Mouse (Mus musculus) megakaryocyte, embryonic 14.5 days (primary cell): ENCODE measurements around the gene Dnah2. TPM values are rescaled to one million over a fixed set of nuclear protein-coding genes. Genes with fewer than 3 reads are reported as not detected.
"Not testable (repeated sequence)": the region's sequence is repeated elsewhere in the genome, so short reads cannot be mapped to it uniquely, and the experiment has no call there.

Experiments used
- H3K27me3 ChIP-seq: replicated peaks from 2 replicates; pipeline ENCODE3; 2012; ENCODE audit warnings: inconsistent platforms
- H3K36me3 ChIP-seq: replicated peaks from 2 replicates; pipeline ENCODE3; 2012; ENCODE audit warnings: low read length, inconsistent platforms, mixed read lengths
- H3K4me1 ChIP-seq: 2 replicates; pipeline ENCODE4 v1.6.1; 2012; ENCODE audit warnings: inconsistent platforms
- H3K4me3 ChIP-seq: replicated peaks from 2 replicates; pipeline ENCODE3; 2012; ENCODE audit warnings: moderate library complexity, mild to moderate bottlenecking, inconsistent platforms
- H3K9me3 ChIP-seq: 2 replicates; pipeline ENCODE4 v1.6.1; 2012; ENCODE audit warnings: inconsistent platforms
- FLI1 ChIP-seq: IDR thresholded peaks from 2 replicates; pipeline ENCODE4 v1.6.1; 2012; ENCODE audit warnings: low read length, inconsistent platforms, mixed read lengths
- GATA1 ChIP-seq: IDR thresholded peaks from 3 replicates; pipeline ENCODE4 v1.6.1; 2012; ENCODE audit warnings: mixed read lengths, low read length, inconsistent platforms, borderline replicate concordance
- polyA plus RNA-seq: library from polyadenylated mRNA; stranded (reverse); fragments of >175 nt; gene quantifications from 2 replicates; pipeline ENCODE4 v1.2.3, GENCODE M21; 2012; ENCODE audit warnings: low replicate concordance; ENCODE audit not compliant: insufficient read depth

Dnah2 gene
- polyA plus RNA-seq, 1 experiment: 0.95 TPM

- H3K9me3 ChIP-seq: no peaks in the 10 kb centered on the region
- TF ChIP-seq GATA1 (no peak), FLI1 (no peak)
- H3K4me3 ChIP-seq: no peak overlapping the region
- peaks cover 24% of the 10 kb centered on the region for H3K27me3 ChIP-seq
- H3K36me3 ChIP-seq: no peaks in the 10 kb centered on the region
- H3K4me1 ChIP-seq: peaks cover 14% of the 10 kb centered on the region
Observed at GRCm38 (mm10) chr11:69532480-69533150, 16.3 kb downstream of the Dnah2 start.

DNA sequence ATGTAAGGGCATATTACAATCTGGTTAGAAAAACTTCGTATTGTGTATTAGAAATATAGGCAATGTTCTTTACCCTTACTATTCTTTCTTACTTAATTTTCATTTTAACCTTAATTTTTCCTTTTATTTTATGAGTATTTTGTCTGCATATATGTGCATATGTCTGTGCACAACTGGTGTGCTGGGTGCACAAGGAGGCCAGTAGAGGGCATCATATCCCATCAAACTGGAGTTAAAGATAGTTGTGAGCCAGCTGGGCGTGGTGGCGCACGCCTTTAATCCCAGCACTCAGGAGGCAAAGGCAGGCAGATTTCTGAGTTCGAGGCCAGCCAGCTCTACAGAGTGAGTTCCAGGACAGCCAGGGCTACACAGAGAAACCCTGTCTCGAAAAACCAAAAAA is 18.2 kb downstream of the Dnah2 start:
- not testable (repeated sequence) for H3K4me3 ChIP-seq, H3K9me3 ChIP-seq, H3K36me3 ChIP-seq
- Histone ChIP-seq H3K27me3 (peaks cover 30% of the 10 kb centered on the region), H3K4me1 (peaks cover 21% of the 10 kb centered on the region)

DNA sequence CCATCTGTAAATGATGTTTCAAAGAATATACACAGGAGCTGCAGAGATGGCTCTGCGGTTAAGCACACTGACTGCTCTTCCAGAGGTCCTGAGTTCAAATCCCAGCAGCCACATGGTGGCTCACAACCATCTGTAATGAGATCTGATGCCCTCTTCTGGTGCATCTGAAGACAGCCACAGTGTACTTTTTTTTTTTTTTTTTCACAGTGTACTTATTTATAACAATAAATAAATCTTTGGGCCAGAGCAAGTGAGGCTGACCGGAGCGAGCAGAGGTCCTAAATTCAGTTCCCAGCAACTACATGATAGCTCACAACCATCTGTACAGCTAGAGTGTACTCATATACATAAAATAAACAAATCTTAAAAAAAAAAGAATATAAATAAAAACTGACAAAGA is 18.6 kb downstream of the Dnah2 start:
- Histone ChIP-seq H3K4me1 (peaks cover 21% of the 10 kb centered on the region), H3K27me3 (peaks cover 31% of the 10 kb centered on the region)
- not testable (repeated sequence) for H3K9me3 ChIP-seq, H3K36me3 ChIP-seq, H3K4me3 ChIP-seq

- TF ChIP-seq FLI1 (no peak), GATA1 (no peak)
- H3K4me3 ChIP-seq: no peak overlapping the region
Observed at GRCm38 (mm10) chr11:69528031-69528390, 20.9 kb downstream of the Dnah2 start.

DNA sequence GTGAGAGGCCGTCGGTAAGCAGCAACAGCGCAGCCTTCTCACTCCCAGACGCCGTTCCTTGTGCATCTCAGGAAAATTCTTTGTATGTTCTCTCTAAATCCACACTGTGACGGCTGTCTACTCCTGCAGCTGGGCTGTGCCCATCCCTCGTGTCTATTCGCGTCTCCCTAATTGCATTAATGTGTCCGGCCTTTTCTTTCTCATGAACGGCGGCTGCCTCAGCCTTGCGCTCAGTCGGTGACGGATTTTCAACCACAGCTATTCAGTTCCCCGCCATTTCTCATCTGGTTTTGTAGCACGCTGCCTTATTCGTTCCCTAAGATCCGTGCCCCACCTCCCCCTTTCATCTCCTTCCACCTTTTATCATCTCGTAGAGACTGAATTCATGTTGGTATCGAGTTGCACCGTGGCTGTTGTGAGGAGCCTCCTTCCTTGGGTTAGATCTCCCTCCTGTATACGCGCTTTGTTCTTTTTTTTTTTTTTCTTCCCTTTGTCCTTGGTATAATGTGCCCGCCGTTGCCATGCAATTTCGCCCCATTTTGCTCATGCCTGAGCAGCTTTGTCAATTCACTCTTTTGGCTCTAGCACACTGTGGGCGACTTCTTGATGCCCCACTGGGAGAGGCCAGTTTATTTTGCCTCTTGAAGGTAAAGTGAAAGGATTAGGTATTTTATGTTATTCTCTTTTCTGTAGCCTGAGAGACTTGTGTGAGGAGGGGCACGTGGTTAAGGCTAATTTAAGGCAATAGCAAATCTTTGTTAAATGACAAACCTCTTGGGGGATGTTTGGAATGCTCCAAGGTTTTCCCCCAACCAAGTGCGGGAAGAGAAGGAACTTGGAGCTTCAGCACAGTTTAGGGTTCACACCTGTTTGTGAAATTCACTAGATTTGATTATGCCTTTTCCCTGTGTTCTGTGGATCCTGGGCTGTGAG is 21.5 kb downstream of the Dnah2 start:
- peaks cover 44% of the 10 kb centered on the region for H3K27me3 ChIP-seq
- no peak for TF ChIP-seq GATA1
- no peak for TF ChIP-seq FLI1
- no peaks in the 10 kb centered on the region for H3K36me3 ChIP-seq
- no peaks in the 10 kb centered on the region for H3K9me3 ChIP-seq
- H3K4me3 ChIP-seq: no peak overlapping the region
- H3K4me1 ChIP-seq: peaks cover 21% of the 10 kb centered on the region

More at GRCm38 (mm10) chr11:69528031-69528390, 20.9 kb downstream of the Dnah2 start:
- H3K4me1 ChIP-seq: peaks cover 21% of the 10 kb centered on the region
- H3K27me3 ChIP-seq: peaks cover 44% of the 10 kb centered on the region
- no peaks in the 10 kb centered on the region for H3K36me3 ChIP-seq
- no peaks in the 10 kb centered on the region for H3K9me3 ChIP-seq

- no peak overlapping the region for H3K4me3 ChIP-seq
- H3K27me3 ChIP-seq: peaks cover 46% of the 10 kb centered on the region
- H3K4me1 ChIP-seq: peaks cover 22% of the 10 kb centered on the region
- H3K9me3 ChIP-seq: no peaks in the 10 kb centered on the region
- TF ChIP-seq GATA1: no peak
- TF ChIP-seq FLI1: no peak
- no peaks in the 10 kb centered on the region for H3K36me3 ChIP-seq
Observed at GRCm38 (mm10) chr11:69526631-69527030, 22.3 kb downstream of the Dnah2 start.

GRCm38 (mm10) chr11:69525661-69526060 is 23.2 kb downstream of the Dnah2 start:
- Histone ChIP-seq H3K36me3 (no peaks in the 10 kb centered on the region), H3K4me3 (no peak overlapping the region), H3K9me3 (no peaks in the 10 kb centered on the region), H3K4me1 (peaks cover 32% of the 10 kb centered on the region), H3K27me3 (peaks cover 56% of the 10 kb centered on the region)
- TF ChIP-seq GATA1 (no peak), FLI1 (no peak)

GRCm38 (mm10) chr11:69523651-69524050 is 25.3 kb downstream of the Dnah2 start:
- Histone ChIP-seq H3K4me1 (peaks cover 28% of the 10 kb centered on the region), H3K36me3 (no peaks in the 10 kb centered on the region), H3K4me3 (no peak overlapping the region), H3K9me3 (no peaks in the 10 kb centered on the region), H3K27me3 (peaks cover 61% of the 10 kb centered on the region)
- no peak for TF ChIP-seq FLI1
- no peak for TF ChIP-seq GATA1

DNA sequence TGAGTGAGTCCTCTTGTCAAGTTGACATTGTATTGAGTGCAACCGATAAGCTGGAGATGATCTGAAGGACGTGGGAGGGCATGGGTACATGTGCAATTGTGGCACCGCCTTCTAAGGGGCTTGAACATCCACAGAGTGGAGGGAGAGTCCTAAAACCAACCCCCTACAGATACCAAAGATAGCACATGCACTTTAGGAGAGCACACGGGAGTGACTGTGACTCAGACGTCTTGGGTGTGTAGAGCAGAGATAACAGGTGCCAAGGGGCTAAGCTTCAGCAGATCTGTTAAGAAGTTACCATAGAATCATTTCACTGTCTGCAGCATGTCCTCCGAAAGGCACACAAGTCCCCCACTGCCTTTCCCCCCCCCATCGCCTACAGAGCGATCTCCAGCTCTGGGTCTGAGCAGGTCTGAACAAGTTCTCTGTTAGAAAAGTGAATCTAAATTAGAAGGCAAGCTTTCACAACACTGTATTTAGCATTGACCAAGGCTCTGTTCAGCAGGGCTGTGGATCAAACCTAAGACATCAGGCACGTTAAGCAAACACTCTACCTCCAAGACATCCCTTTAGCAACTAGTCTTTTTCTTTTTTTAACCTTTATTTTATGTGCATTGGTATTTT is 27.3 kb downstream of the Dnah2 start:
- Histone ChIP-seq H3K4me1 (peaks cover 18% of the 10 kb centered on the region), H3K36me3 (no peaks in the 10 kb centered on the region), H3K9me3 (no peaks in the 10 kb centered on the region), H3K4me3 (no peak overlapping the region), H3K27me3 (peaks cover 65% of the 10 kb centered on the region)
- TF ChIP-seq FLI1 (no peak), GATA1 (no peak)

DNA sequence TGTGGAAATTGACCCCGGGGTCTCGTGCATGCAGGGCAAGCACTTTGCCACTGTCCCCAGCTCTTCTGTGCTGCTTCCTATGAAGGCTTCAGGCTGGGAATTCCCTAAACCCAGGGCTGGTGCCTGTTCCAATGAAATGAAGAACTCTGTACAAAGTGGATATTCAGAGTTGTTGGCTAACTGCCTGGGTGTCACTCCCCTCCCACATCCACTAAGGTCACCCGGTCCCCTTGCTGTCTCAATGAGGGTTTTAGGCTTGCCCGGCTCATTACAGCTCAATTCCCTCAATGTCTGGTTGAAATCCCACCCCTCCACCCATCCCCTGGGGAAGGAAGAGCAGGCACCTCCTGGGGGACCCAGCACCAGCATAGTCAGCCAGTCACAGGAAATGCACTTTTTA is 28.9 kb downstream of the Dnah2 start:
- Histone ChIP-seq H3K36me3 (no peaks in the 10 kb centered on the region), H3K9me3 (no peaks in the 10 kb centered on the region), H3K4me3 (no peak overlapping the region), H3K27me3 (peaks cover 77% of the 10 kb centered on the region), H3K4me1 (peaks cover 24% of the 10 kb centered on the region)
- TF ChIP-seq GATA1: no peak
- TF ChIP-seq FLI1: no peak
